Mouse (Mus musculus): Measurements from ENCODE around the gene Tmem259.

GRCm38 (mm10) chr10:79933861-79934260, 50.3 kb downstream of the Tmem259 start:
- TF ChIP-seq JUND (IDR thresholded peaks at IDR 0.05; ENCODE audit: low read depth, low read length) (no peak), NELFE (IDR thresholded peaks at IDR 0.05; ENCODE audit: low read depth, low read length) (no peak), TBP (IDR thresholded peaks at IDR 0.05; ENCODE audit: low read depth, low read length) (no peak), POLR2AphosphoS2 (IDR thresholded peaks at IDR 0.05; ENCODE audit: low read length) (no peak), MXI1 (IDR thresholded peaks at IDR 0.05; ENCODE audit: low read depth, low read length) (no peak), RAD21 (IDR thresholded peaks at IDR 0.05; ENCODE audit: low read depth, low read length) (no peak), EP300 (IDR thresholded peaks at IDR 0.05; ENCODE audit: low read depth in 1 of 2, low read length in 2 of 2) (no peak), CTCF (IDR thresholded peaks at IDR 0.05 in 2 of 3, conservative IDR thresholded peaks at IDR 0.05 in 1 of 3; ENCODE audit: control insufficient read depth in 1 of 3, insufficient read depth in 1 of 3, low read depth in 2 of 3, low read length in 3 of 3, poor library complexity in 1 of 3, severe bottlenecking in 1 of 3) (no peak), MYC (IDR thresholded peaks at IDR 0.05; ENCODE audit: low read depth, low read length) (no peak), HCFC1 (IDR thresholded peaks at IDR 0.05; ENCODE audit: low read depth, low read length) (no peak), ZNF384 (IDR thresholded peaks at IDR 0.05; ENCODE audit: low read depth, low read length) (no peak), POLR2A (IDR thresholded peaks at IDR 0.05; ENCODE audit: control insufficient read depth in 1 of 2, insufficient read depth in 1 of 2, low read depth in 1 of 2, low read length in 2 of 2, poor library complexity in 1 of 2) (no peak), CHD1 (IDR thresholded peaks at IDR 0.05; ENCODE audit: low read depth, low read length) (no peak), ETS1 (IDR thresholded peaks at IDR 0.05; ENCODE audit: low read depth, low read length) (no peak)
